Mouse (Mus musculus) mature B cell (primary cell): ENCODE results near the gene Ppp1r35.

Source experiments
- in situ Hi-C: fragments of 300-500 bp; cut with MboI; formaldehyde crosslinking; loops from 2 replicates; pipeline ENCODE4 v1.14.3; 2019

The Ppp1r35 gene

DNA sequence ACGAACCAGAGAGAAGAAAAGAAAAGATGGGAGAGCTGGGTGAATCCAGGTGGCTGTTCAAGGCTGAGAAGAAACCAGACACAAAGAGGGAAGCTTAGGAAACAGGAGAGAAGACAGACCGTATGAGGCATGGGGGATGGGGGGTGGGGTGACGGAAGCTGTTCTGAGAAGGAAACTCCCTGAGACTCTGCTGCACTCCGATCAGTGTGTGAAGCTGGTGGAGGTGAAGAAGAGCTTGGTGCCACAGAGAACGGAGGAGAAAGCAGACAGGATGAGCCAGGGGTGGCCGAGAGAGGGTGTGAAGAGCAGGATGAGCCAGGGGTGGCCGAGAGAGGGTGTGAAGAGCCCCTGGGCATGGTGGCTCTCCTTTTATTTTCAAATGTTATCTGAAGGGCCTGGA lies 47.8 kb downstream of the Ppp1r35 start:
- in situ Hi-C loops, result no loop called here

DNA sequence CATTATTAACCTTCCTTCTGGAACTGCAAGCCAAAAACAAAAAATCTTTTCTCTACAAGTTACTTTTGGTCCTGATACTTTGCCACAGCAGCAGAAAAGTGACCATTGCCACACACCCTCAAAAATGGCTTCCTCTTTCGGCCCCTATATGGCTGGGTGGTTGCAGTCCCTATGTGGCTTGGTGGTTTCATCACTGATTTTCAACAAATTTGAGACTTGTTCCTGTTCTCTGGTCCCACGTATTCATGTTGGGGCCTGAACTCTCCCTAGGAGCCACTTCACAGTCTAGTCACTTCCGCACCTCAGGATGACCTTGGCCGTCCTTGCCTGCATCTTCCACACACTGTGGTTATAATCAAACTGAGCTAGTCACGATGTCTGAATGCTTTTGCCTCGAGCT lies 50.0 kb downstream of the Ppp1r35 start:
- in situ Hi-C loops, result no loop called here
